Mouse (Mus musculus): Measurements from ENCODE around the gene Cpne8.
"Not testable (repeated sequence)": the region's sequence is repeated elsewhere in the genome, so short reads cannot be mapped to it uniquely, and the experiment has no call there.

Cpne8 gene

DNA sequence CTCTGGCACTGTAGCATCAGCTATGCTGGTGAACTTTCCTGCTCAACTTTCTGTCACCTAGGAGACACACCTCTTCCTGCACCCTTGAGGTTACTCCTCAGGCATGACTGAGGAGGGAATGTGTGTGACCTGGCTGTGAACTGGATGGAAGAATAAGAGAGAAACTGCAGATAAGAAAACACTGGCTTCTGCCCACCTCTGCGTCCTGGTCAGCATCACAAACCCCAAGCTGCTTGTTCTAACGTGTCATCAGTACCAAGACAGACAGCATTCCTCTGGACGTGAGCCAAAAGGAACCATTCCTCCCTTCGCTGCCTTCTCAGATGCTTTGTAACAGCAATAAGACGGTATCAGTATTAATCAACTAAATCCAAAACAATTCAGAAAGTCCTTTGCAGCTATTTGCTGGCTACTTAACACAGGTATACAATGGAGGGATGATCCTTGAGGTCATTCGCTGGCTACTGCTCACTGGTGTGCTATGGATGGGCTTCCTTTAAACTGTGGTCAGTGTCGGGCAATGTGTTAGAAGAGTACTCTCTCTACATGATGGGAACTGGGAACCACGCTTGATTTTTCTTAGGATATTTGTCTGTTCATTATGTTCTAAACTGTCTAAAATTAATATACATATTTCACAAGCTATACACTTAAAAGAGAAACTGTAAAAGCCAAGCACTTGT lies 63.0 kb downstream of the Cpne8 start:
- peak; percentile 42 to 62 for DNase-seq (ENCODE audit: low spot score in 2 of 2)

DNA sequence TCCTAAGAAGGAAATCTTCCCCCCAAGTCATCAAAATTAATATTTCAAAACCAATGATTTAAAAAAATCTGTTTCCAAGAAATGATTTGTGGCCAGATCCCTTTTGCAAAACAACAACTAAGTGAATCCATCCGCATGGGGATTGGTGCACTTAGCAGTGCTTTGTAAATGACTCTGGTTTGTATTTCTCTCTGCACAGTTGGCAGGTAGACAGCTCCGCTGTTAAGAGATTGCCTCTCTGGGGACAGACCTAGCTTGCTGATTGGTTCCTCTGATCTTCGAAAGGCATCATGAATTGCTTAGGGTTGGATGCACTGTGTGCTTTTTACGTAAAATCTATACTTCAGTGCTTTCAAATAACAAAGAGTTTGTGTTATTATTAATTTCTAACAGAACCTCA lies 68.5 kb downstream of the Cpne8 start:
- not testable (repeated sequence) for DNase-seq (ENCODE audit: low spot score in 2 of 2)

DNA sequence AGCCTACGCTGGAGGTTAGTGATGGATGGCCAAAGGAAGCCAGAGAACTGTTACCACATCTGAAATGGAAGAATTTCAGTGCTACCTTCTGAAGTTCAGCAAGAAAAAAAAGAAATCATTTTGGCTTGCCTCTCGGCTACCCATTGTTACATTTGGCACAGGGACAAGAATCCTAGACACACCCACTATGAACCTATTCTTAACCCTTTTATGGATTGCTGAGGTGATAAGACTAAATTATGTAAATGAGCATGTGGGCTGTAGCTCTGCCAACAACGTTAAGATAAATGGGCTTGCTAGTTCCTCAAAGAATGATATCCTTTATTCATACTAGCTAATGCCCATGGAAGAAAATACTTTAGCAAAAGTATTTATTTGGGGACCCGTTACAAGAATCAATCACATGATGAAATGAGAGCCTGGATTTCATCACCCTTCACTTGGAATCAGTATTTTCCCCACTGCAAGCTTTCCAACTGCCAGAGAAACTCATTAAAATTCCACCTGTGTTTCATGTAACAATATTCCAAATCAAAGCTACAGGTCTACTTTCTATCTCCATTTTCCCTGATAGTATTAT lies 69.3 kb downstream of the Cpne8 start:
- DNase-seq (ENCODE audit: low spot score in 2 of 2) = no peak

DNA sequence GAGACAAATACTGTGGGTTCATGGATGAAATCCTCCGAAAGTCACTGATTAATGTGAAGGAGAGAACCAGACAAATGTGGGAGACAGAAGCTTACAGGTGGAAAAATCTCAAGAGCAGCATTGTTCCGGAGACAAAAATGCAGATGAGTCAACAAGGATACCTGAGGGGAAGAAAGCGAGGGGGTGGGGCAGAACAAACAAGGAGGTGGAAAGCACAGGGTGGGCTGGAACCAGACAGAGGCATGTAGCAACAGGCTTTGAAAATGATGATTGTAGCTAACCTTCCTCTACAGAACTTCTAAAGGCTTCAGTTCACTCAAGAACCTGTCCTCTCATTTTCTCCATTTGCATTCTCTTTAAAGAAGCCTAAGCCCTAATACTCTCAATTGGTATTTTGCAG lies 70.9 kb downstream of the Cpne8 start:
- DNase-seq (ENCODE audit: low spot score in 2 of 2) = peak; percentile 20 to 22

DNA sequence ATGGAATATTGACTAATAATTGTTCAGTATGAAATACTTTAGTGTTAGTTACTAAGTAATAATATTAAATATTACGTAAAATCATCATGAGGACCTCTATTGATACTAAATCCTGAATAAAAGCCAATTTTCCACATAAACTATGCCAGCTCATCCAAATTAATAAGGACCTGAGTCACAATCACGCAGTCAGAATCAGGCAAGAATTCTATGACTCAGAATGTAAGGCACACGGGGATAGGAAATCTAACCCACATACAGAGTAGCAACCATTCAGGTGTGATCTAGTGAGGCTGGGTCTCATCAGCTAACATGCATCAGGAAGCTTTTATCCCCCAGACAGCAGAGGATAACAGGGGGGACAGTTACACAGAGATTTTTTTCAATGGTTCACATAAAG lies 72.1 kb downstream of the Cpne8 start:
- no peak for DNase-seq (ENCODE audit: low spot score in 2 of 2)

DNA sequence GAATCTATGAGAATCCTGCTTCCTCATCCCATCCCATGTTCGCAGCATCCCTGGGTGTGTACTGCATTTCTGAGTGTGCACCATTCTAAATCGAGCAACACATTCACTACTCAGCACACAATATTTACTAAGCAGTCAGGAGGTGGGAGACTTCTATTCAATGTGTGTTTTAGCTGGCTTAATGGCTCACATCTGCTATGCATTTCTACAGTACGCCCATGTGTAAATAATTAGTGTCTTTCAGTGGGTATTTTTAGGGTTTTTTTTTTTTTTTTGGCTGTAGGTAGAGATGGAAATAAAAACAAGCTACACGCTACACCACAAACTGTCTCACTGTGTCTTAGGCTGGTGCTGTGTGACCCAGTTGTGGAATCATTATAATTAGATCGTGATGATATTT lies 75.6 kb downstream of the Cpne8 start:
- DNase-seq (ENCODE audit: low spot score in 2 of 2) = no peak

DNA sequence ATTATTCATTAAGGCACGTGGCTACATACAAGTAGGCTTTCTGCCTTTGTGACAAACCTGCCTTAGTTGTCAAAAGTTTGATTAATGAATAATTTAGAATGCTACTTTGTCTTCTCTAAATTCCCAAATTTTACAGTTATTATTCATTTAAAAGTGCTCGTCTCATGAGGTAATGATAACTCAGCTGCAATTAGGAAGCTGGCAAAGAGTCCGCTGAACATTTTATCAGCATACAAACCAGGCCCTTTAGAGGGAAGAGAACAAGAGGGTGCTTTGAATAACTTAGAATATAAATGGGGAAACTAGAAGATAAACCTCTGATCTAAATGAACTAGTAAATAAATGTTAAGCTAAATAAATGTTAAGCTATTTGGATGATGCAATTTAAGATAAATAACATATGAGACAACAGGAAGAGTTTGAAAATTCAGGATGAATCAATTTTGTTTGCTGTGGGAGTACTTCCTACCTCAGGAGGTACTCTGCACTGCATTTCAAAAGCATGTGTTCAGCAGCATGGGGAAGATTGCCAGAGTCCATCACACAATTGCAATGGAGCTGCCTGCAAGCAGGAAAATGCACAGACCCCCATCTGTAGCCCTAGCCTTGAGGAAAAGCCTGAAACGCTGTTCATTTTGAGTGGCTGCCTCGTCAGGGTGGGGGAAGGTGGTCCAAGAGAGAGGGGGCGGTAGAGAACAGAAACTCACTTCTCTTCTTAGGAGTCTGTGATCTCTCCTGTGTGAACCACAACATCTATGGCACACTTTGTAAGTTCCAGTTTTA lies 81.3 kb downstream of the Cpne8 start:
- no peak for DNase-seq (ENCODE audit: low spot score in 2 of 2)

DNA sequence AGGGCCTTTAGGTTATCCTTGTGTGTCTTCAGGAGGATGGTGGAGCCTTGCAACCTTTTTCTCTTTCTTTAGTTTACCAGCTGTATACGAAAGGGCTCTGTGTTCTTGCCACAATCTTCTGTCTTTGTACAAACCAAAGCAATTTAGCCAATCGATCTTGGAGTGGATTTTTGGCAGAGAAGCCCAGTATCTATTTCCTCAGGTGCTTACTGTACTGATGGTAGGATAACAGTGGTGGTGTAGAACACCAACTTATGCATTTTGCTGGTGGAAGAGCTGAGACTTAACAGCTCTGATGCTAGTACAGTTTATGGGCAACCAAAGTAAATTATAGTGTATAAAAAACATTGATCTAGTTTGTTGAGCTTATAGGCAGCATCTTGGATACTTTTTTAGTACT lies 83.6 kb downstream of the Cpne8 start:
- no peak for DNase-seq (ENCODE audit: low spot score in 2 of 2)

DNA sequence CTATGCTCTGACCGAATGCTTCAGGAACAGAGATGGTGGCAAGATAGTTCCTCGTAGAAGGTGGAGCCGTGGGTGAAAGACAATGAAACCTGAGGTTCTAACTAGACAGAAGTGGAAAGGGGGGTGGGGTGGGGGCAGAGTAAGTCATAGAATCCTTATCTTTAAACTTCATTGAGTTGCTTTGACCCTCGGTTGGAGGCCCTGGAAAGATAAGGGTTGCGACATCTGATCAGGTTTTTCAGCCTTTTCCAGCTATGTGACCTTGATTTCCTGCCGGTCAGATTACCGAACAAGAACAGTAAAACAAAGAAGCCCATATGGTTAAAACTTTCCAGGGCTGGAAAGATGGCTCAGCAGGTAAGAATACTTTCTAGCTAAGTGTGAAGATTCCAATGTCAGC lies 89.6 kb downstream of the Cpne8 start:
- DNase-seq (ENCODE audit: low spot score in 2 of 2) = peak; percentile 69 to 75

DNA sequence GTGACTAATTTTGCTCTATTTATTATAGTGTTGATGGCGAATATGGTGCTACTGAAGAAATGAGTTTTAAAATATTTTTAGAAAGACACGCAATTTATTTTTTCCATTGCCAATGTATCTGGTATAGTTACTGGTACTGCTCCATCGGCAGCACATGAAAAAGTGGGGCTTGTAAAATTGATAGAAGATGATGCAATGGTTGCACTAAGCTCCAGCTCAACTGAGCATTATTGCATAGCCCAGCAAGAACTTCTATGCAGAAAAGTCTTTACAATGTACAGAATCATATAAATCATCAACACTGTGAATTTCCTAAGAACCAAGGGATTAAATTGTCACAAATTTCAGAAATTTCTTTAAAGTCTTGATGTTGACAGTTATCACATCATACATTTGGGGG lies 101.8 kb downstream of the Cpne8 start:
- no peak for DNase-seq (ENCODE audit: low spot score in 2 of 2)

DNA sequence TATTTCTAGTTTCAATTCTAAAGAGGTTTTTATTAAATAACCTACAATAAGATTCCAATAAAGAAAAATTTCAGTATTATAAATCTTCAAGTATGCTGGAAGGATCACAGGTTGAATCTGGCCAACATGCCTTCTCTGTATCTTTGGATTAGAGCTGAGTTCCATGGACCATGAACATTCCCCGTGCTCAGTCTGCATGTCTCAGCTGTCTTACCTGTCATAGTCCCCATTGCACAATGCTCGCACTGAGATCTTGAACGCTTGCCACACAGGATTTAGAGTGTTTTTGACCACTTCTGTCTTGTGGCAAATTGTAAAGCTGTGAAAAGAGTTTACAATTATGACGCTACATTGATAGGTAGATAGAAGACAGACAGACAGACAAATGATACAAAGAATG lies 110.0 kb downstream of the Cpne8 start:
- DNase-seq (ENCODE audit: low spot score in 2 of 2) = no peak

DNA sequence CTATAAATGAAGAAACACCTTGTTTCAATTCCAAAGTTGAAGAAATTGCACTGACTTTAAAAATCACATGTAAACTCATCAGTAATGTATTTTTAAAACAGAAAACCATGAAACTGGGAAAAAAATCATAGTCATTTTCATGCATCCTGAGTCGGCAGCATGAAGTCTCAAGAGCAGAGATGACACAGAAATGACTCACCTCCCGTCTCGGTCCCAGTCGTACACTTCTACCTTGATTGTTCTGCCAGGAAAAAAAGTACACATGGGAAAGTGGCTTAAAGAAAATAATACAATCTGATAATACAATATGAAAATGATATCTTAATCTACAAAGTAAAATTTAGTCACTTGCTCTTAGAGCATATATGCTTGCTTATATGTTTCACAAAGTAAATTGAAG lies 111.2 kb downstream of the Cpne8 start:
- DNase-seq (ENCODE audit: low spot score in 2 of 2) = no peak

DNA sequence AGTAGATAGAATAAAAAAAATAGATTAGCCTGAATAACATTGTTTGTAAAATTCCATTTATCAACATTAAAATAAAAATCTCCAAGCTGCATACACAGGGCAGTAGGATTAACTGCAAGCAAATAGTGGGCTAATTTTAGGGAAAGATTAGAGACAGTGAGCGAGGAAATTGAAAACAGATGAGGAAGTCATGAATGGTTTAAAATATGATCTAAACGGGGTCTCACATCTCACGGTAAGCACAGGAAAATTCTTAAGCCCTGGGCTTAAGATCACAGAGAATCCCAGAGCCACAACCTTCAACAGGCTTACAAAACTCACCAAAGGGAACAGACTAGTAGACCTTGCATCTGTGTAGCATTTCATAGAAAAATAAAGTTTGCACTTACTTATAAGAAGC lies 115.2 kb downstream of the Cpne8 start:
- DNase-seq (ENCODE audit: low spot score in 2 of 2) = no peak

DNA sequence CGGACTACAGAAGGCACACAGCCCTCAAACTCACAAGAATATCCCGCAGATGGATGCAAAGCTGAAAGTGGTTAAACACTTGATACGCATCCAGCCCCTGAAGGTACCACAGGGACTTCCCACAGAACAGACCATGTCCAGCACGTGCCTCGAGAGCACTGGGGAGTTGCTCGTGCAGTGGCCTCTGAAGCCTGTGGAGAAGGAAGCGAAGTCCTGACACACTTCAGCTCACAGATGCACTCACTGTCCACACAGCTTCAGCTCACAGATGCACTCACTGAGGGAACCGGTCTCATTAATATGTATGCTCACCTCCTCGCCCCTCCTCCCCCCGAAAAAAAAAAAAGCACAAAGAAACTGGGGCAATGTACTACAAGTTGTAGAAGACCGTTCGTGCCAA lies 117.6 kb downstream of the Cpne8 start:
- no peak for DNase-seq (ENCODE audit: low spot score in 2 of 2)

DNA sequence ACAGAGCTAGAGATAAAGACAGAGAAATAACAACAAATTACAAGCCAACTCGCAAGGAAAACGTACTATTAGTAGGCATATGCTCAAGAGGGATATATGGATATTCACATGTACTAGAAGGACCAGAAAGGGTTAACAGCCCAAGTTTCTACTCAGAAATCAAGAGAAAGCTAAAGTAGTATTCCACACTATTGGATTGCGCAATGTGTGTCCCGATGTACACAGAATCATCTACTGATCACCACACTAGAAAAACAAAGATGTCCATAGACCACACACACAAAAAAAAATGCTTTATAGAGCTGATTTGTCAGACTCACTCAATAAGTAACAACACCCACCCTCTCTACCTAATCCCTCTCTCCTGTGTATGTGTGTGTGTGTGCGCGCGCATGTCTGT lies 130.6 kb downstream of the Cpne8 start:
- no peak for DNase-seq (ENCODE audit: low spot score in 2 of 2)

DNA sequence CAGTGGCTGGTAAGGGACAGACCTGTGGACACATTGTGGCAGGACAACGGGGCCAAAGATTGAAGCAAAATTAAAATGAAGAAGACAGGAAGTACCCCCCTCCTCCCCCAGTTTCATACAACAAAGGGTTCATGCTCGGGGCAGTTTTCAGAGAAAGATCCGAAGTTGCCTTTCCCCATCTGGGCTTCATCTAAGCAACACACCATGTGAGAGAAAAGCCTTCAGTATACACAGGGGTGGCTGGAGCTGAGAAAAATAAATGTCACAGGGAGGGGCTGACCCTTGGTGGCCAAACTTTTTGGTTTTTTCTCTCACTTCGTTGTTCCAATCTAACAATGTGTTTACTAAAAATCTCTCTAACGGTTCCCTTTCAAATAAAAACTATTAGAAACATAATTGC lies 135.8 kb downstream of the Cpne8 start:
- no peak for DNase-seq (ENCODE audit: low spot score in 2 of 2)

DNA sequence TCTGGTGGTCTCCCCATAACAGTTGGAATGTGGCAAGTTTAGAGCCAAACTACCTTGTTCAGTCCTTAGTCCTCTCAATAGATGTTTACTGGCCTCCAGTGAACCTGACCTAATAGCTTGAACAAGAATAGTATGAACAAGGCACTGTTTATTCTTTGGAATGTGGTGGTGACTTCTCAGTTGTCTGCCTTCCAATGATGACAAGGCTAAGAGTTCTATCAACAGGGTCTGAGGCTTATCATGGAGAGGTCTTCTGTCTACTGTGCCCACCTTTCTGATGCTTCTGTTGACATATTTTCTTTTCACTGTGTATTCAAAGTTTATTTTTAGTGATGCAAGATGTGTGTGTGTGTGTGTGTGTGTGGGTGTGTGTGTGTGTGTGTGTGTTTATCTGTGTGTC lies 137.1 kb downstream of the Cpne8 start:
- DNase-seq (ENCODE audit: low spot score in 2 of 2) = no peak

DNA sequence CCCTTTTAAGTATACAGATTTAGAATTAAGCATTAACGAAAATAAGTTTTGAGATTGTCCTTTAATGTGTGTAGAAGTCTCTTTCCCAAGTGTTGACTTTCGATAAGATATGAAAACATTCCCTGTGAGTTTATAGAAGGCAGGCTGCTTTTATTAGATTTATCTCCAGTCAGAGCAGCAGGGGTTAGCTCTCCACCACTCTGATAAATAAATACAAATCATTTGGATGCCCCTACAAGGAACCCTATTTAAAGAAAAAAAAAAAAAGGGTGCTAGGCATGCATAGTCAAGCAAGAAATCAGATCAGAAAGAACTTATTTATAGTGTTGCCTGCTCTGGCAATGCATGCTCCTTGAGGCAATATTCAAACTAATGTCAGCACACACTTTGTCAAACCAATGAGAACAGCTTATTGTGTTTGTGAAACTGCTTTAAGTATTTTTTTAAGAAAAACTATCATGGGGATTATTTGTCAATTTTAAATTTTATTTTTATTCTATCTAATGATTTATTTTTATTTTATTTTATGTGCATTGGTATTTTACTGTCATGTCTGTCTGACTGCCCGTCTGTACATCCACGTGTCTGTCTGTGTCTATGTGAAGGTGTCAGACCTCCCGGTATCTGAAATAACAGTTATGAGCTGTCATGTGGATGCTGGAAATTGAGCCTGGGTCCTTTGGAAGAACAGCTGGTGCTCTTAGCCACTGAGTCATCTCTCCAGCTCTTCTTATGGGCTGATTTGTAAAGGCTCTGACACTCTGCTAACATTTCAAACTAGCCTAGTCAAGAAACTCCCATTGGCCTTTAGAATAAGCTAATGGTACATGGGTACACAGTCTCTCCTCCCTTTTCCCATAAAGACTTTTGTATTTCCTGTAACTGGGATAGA lies 142.7 kb downstream of the Cpne8 start:
- DNase-seq (ENCODE audit: low spot score in 2 of 2) = no peak

DNA sequence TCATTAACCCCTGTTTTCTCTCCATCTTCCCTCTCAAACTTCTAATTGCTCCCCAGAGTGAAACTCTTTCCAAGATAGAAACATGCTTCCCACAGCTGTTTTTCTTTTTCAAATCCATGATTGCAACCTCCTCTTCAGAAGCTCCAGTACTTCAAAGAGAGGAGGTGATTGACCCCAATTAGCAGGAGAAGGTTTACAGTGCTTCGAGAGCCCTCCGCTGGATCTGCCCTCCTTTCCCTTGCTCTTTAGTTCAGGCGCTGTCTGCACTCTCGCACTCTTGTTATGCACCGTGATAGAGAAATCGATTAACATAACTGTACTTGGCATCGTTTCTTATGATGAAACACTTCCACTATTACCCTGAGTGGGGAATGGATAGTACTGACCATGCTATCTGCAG lies 143.5 kb downstream of the Cpne8 start:
- DNase-seq (ENCODE audit: low spot score in 2 of 2) = no peak

DNA sequence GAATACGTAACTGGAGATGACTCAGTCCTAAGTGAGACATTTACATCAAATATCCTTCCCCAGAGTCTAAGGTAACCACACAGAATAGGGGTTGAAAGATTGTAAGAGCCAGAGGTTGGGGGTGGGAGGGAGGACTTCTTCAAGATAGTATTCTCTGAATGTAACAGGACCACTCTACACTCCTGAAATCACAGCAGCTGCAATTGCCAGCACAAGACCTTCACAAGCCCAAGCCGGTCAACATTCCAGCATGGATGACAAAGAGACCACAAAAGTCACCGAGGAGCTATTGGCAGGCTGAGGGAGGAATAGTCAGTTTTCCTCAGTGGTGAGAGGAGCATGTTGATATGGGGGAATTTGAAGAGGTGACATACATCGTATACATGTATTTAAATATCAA lies 166.5 kb downstream of the Cpne8 start:
- DNase-seq (ENCODE audit: low spot score in 2 of 2) = no peak

DNA sequence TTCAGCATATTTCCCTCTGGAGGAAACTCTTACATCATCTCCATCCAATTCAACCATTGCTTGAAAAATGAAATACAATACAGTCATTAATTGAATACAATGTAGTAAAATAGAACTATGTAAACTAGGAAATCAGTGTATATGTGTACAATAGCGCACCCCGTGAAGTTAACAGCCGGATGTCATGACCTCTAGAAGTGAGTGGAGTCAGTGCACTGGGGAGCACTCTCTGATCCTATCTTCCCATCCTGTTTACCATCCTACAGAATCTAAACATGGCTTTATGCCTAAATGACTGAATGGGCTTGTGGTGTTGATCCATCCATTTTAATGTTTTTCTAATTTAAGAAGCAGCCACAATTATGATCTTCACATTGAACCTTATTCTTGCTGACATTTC lies 182.2 kb downstream of the Cpne8 start:
- no peak for DNase-seq (ENCODE audit: low spot score in 2 of 2)

DNA sequence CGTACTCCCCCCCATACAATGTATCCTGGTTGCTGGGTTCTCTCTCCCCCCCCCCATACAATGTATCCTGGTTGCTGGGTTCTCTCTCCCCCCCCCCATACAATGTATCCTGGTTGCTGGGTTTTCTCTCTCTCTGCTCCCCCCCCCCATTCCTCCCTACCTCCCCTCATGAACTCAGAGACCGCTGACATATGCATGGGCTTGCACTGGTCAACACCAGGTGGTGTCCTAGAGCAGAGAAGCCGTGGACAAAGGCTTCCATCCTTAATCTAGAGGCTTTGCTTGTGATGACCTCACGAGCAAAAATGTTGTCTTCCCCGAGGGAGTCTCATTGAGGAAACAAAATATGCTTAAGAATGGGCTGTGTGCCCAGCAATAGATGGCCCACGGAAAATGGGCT lies 187.7 kb downstream of the Cpne8 start:
- no peak for DNase-seq (ENCODE audit: low spot score in 2 of 2)
